ENCODE assay signal across 12 mouse cellular contexts in the genomic region with DNA sequence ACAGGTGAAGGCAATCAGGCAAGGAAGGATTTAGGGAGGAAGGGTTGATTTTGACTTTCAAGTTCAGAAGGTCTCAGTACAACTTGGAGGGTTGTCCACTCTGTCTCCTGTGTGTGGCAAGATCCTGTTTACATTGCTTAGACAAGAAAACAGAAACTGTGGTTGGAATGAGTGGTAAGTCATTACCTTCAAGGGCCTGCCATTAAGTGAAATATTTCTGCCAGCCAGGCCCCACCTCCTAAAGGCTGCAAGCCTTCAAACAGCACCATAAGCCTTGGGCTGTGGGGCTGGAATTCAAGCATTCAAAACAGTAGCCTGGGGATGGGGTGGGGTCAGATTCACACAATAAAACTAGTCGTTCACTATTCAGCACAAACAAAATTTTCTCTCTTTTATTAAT. TPM values are rescaled to one million over a fixed set of nuclear protein-coding genes. Genes with fewer than 3 reads are reported as not detected.
"Had no signal": no experiment of that assay in that cellular context is flagged by ENCODE, and none has a peak within 500 bp of the region (broad histone marks: within the 10 kb centered on the region; RNA-seq: fewer than 3 reads in every experiment).

No protein-coding gene starts in this region.

- H3K4me3 ChIP-seq: hindbrain, embryonic 13.5 days; intestine, embryonic 15.5 days; limb, embryonic 15.5 days; liver, embryonic 12.5 days; midbrain, embryonic 10.5 days; midbrain, embryonic 15.5 days; neural tube, embryonic 12.5 days had no signal

- H3K4me2 ChIP-seq: hindbrain, embryonic 13.5 days; intestine, embryonic 15.5 days; limb, embryonic 15.5 days; liver, embryonic 12.5 days; midbrain, embryonic 15.5 days; neural tube, embryonic 12.5 days had no signal

- H3K36me3 ChIP-seq: hindbrain, embryonic 13.5 days; intestine, embryonic 15.5 days; limb, embryonic 15.5 days; liver, embryonic 12.5 days; midbrain, embryonic 10.5 days; midbrain, embryonic 15.5 days; neural tube, embryonic 12.5 days had no signal

- ATAC-seq: intestine, embryonic 15.5 days; liver, embryonic 12.5 days; midbrain, embryonic 15.5 days had no signal

- DNase-seq: kidney, adult 8-10 months; layer of hippocampus, postnatal 36 days; thymus, adult 2 months; thymus, postnatal 25 days had no signal

- H3K27ac ChIP-seq: hindbrain, embryonic 13.5 days; intestine, embryonic 15.5 days; limb, embryonic 15.5 days; liver, embryonic 12.5 days; midbrain, embryonic 10.5 days; midbrain, embryonic 15.5 days; neural tube, embryonic 12.5 days; stomach, postnatal 0 days had no signal

- H3K4me1 ChIP-seq: hindbrain, embryonic 13.5 days; intestine, embryonic 15.5 days; limb, embryonic 15.5 days; liver, embryonic 12.5 days; midbrain, embryonic 10.5 days; midbrain, embryonic 15.5 days; neural tube, embryonic 12.5 days had no signal

- H3K27me3 ChIP-seq: hindbrain, embryonic 13.5 days; intestine, embryonic 15.5 days; limb, embryonic 15.5 days; liver, embryonic 12.5 days; midbrain, embryonic 15.5 days; neural tube, embryonic 12.5 days had no signal

- H3K9me3 ChIP-seq: hindbrain, embryonic 13.5 days; intestine, embryonic 15.5 days; limb, embryonic 15.5 days; liver, embryonic 12.5 days; midbrain, embryonic 10.5 days; midbrain, embryonic 15.5 days; neural tube, embryonic 12.5 days had no signal

- H3K9ac ChIP-seq: hindbrain, embryonic 13.5 days; intestine, embryonic 15.5 days; limb, embryonic 15.5 days; liver, embryonic 12.5 days; midbrain, embryonic 15.5 days; neural tube, embryonic 12.5 days had no signal

RNA-seq across cellular contexts. Expression of a gene that starts 24.3 kb away (rescaled TPM):
- polyA plus RNA-seq: liver, embryonic 12.5 days had no signal
